Mouse (Mus musculus) cerebellum, adult 2 months (tissue): ENCODE data around the gene Pcdh18.

ENCODE experiments used
- CTCF ChIP-seq: fragments of 200-500 bp; IDR thresholded peaks from 2 replicates; pipeline ENCODE4 v1.5.1; 2011; ENCODE audit warnings: low read depth, mild to moderate bottlenecking, control low read depth, low read length, moderate library complexity, borderline replicate concordance; ENCODE audit not compliant: insufficient read depth
- POLR2A ChIP-seq: fragments of 200-500 bp; IDR thresholded peaks from 2 replicates; pipeline ENCODE4 v1.6.1; 2011; ENCODE audit warnings: low read length, control low read depth, borderline replicate concordance; ENCODE audit not compliant: insufficient read depth

- TF ChIP-seq POLR2A (no peak), CTCF (no peak)
Measured at GRCm38 (mm10) chr3:49768992-49769738, 12.0 kb upstream of the Pcdh18 start.
